Mouse (Mus musculus): Measurements from ENCODE around the gene Gpr107.

Gpr107 gene

DNA sequence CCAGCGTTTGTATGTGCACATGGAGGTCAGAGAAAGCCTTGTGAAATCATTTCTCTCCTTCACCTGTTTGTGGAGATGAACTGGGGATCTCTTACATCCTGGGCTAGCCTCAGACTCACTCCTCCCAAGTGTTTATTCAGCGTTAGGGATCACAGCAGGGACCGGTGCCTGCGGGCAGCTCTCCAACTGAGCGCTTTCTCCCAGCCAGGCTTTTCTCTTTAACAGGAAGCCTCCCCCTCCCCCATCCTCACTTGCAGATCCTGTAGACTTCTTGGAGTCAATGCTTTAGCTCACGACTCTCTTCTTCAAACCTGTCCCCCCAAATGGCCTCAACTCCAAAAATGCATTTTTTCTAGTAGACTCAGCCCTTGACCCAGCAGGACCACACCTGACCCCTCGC is 89.5 kb downstream of the Gpr107 start:
- no peak for DNase-seq (ENCODE audit: inconsistent age in 2 of 2, low spot score in 1 of 2)

DNA sequence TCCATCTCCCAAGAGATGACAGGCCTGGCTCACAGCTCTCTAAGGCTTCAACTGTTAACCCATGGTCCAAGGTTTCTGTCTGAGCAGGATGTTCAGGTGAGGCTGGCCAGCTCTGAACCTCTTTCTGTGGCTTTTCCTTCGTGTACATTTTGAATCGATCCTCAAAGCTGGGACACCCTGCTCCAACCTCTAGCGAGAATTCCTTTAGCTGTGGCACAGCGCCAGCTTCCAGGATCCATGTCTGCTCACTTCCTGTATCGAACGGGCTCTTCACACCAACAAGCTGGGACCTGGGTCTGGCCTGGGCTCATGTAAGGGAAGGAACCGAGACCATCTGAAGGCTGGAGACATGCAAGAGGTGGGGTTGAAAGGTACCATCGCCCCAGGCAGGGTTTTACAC is 92.1 kb downstream of the Gpr107 start:
- no peak for DNase-seq (ENCODE audit: inconsistent age in 2 of 2, low spot score in 1 of 2)

DNA sequence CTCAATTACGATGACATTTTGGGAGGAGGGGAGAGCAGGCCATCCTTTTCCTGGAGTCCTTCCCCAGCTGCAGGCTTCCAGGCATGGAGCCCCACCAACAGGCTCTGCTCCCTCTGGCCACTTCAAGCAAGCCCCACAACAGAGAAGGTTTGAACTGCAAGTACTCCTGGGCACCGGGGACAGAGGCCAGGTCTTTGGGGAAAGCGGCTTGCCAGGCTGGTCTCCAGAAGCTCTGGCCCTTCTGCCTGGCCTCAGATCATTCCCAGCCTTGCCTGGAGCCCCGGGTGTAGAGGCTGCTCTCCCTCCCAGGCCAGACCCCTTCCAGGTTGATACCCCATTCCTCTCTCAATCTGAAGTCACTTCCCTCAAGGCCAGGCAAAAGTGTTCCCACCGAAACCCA is 92.9 kb downstream of the Gpr107 start:
- DNase-seq (ENCODE audit: inconsistent age in 2 of 2, low spot score in 1 of 2), result no peak

DNA sequence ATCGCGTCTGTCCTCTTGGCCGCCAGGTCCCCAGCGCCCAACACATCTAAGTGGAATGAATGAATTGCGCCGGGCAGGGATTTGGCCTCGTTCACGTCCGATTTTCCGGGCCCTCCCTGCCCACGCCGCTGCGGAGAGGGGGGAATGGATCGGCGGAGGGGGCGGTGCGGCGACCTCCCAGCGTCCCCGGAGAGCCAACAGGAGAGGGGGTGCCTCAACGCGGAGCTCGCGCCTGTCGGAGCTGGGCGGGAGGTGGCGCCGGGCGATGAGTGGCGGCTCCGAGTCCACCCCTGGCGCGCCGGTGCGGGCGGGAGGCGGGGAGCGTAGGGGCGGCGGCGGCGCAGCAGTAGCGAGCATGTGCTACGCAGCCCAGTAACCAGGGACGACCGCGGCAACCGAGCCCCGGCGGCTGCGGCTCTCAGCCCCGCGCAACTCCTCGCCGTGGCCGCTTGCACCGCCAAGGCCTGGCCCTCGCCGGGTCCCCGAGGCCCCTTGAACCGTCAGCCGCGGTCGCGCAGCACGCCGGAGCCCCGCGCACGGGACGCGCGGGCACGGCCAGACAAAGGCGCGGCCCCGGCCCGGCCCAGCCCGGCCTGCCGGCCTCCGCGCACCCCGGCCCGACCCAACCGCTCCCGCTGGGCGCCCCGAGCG is 93.5 kb downstream of the Gpr107 start, which contains the start of gene Ncs1:
Gene Ncs1 (plus strand): TSS at position 333 of the 651 bp plus-strand sequence.
- peak; percentile 84 to 91 for DNase-seq (ENCODE audit: inconsistent age in 2 of 2, low spot score in 1 of 2)

DNA sequence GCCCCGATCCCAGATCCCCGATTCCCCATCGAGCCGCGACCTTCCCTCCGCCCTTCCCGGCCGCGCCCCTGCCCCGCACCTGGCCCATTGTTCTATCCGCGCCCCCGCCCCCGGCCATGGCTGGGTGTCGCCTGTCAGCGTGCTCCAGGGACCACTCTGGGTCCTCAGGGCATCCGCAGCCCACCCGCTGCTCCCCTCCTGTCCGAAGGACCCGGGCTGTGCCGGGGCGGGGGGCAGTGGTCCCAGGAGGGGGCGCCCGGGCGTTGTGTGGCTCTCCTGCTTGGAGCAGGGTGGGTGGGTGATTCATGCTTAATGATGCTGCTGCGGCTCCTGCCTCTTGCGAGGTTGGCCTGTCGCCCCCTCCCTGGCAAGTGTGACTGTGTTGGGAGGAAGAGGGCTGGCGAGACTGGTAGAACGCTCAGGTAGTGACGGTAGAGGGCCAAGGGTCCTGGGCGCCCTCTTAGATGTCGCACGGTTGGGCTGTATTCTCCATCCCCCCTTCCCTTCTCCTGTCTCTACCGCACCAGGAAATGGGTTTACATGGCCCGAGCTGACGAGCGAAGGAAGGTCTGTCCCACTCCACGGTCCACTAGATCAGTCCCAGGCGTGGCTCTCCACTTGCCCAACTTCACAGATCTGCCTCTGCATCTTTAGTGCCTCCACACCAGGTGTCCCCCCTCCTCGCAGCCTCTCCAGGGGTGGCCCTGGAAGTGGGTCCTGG is 94.3 kb downstream of the Gpr107 start:
- DNase-seq (ENCODE audit: inconsistent age in 2 of 2, low spot score in 1 of 2), result peak; percentile 32 to 41

DNA sequence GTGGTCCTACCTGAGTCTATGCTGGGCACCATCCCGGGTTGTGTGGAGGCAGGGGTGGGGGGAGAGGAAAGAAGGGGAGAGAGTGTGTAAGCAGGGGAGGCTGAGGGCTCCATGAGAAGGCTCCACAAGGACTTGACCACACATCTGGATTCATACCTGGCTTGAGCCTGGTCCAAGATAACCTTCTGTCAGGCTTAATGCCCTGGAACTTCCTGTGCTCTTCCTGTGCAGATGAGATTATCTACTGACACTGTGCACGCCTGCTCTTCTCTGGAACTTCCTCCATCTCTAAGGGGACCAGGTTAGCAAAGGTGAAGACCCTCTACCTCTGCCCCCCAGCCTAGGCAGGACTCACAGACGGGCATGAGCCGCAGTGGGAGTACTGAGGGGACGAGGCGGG is 96.7 kb downstream of the Gpr107 start:
- DNase-seq (ENCODE audit: inconsistent age in 2 of 2, low spot score in 1 of 2), result no peak

DNA sequence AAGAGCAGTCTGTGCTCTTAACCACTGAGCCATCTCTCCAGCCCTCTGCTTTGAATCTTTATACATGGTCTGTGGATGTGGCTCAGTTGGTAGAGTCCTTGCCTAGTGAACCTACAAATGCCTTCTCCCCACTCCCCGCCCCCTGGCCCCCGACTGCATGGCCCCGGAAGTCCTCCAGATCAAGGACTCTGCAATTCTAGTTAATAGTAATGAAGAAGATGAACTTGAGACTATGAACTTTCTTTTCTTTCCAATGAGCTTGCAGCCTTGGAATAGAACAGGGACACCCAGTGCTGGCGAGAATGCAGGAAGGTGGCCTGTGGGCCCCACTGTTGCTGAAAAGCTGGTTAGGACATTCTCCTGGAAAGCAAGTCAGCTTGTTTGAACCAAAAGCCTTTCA is 100.1 kb downstream of the Gpr107 start:
- DNase-seq (ENCODE audit: inconsistent age in 2 of 2, low spot score in 1 of 2), result no peak

DNA sequence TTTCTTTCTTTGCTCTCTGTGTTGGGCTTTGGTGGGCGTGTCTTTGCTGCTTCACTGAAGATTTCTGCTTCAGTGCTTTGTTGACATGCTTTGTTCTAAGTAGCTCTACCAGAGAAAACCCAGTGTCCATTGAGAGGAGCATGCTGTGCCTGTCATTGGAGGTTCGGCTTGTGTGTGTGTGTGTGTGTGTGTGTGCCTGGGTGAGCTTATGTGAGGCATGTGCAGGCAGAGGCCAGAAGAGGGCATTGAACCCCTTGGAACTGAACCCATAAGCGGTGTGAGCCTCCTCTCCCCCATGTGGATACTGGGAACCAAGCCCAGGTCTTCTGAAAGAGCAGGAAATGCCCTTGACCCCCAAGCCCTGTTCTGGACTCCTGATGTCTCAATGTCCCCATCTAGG is 101.3 kb downstream of the Gpr107 start:
- no peak for DNase-seq (ENCODE audit: inconsistent age in 2 of 2, low spot score in 1 of 2)

DNA sequence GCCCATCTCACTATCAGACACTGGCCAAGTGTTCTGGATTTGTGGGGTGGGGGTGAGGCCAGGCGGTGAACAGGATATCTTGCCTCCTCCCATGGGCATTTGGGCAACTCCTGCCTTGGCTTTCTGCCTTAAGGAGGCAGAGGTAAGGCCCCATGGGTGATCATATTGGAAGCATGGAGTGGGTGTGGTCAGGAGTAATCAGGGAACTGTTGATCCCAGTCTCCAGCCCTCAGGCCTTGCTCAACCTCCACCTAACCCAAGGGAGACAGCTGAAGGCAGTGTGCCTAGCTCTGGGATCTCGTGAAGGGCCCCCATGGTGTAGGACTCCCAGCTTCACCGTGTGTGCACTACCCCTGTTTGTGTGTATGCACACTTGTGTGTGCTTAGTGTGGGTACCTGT is 102.7 kb downstream of the Gpr107 start:
- peak in 1 of 2 experiments; percentile 46 for DNase-seq (ENCODE audit: inconsistent age in 2 of 2, low spot score in 1 of 2)

DNA sequence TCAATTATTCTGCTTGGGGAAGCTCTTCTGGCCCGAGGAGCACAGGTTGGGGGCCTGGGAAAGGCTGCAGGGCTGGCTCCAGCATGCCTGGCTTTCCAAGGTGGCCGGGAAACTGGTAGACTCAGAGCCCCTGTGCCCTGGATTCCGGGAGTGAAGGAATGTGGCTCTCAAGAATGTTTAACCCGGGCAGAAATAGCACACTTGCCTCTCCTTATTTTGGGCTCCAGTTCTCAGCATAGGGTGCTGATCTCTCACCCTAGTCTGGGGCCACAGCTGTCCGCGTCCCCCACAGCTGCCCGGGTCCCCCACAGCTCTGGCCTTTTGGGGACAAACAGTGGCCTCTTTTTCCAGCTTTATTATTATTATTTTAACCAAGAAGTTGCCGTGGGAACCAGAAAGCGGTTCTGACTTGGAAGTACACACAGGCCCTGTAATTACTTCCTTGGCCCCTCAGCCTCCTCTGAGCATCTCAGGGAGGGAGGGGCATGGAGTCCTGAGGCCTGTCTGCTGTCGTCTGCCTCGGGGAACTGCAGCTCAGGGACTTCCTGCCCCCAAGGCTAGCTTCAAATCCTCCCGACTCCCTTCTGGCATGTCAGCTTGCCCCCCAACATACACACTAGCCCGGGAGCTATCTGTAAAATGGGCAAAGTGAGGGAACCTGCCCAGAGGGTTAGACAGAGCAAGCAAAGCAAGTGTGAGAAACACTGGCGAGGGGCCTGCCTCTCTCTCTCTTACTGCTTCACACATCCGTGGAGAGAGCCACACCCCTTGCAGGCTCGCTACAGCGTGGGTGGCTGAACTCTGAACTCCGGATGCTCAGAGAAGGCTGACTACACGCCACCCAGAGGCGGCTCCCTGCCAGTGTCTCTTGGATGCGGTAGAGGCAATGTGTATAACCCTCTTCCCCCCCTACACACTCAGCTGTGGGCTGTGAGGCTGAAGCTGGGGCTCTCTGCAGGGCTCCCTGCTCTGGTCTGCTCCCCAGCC is 104.1 kb downstream of the Gpr107 start:
- DNase-seq (ENCODE audit: inconsistent age in 2 of 2, low spot score in 1 of 2), result peak; percentile 33 to 65

DNA sequence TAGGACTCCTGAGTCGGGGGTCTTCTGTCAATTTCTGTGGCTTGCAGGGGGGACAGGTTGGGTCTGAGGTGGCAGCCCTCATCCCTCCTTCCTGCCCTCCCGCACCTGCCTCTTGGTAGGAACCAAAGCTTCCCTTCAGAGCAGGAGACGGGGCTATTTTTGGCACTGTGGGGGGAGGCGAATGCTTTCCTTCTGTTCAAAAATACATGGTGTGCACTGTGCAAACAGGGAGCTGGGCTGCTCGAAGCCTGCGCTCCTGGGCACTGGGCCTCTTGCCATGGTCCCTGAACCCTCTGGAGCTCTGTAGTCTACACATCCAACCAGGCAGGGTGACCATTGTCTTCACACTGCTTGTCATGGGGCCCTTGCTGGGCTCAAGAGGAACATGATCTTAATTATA is 105.0 kb downstream of the Gpr107 start:
- no peak for DNase-seq (ENCODE audit: inconsistent age in 2 of 2, low spot score in 1 of 2)

DNA sequence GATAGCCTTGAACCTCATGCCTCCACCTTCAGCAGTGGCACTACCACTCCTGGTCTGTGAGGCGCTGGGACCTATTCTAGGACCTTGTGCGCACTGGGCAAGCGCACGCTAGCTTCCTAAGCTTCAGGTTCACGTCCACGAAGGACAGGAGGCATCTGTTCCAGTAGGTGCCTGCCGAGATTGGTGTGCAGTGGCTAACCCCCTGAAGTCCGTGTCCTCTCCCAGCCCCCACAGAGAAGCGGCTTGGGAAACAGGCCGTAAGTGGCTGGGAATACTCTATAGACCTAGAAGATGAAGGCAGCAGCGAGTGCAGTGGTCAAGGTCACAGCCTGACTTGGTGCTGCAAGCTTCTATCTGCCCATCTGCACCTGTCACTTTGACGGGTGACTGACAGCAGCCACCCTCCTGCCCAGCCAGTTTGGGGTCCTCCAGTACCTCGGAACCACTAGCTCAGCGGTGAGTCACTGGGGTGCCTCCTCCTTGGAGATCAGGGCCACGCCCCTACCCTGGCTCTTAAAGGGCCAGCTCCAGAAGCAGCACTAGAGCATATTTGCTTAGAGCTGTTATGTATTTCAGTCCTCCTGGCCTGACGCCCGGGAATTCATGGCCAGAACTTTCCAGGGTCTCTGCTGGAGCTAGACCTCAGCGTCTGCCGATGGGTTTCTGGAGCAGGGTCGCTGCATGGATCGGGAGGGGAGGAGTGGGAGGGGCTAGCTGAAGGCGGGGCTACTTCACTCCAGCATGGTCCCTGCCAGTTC is 106.7 kb downstream of the Gpr107 start:
- peak; percentile 91 to 95 for DNase-seq (ENCODE audit: inconsistent age in 2 of 2, low spot score in 1 of 2)

DNA sequence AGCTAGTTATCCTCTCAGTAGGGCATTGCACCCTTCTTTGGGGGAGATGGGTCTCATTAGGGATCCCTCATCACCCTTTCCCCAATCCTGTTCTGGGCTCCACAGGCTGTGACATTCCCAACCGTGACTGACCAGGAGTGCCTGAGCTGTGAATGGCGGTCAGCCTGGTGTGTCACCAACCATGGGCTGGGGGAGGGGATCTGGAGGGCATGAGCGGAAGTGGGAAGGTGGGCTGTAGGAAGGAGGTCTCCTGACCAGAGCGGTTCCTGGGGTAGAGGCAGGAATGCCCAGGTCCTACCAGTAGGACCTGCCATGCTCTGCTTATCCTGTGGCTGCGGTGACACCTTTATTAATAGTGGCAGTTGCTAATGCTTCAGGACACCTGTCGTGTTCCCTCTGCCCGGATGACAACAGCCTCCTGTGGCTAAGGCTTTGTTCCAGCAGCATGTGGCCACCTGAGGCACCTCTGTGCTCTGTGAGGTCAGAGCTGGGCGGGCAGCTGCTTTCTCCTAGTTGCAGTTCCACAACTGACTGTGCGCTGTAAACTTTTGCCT is 107.3 kb downstream of the Gpr107 start:
- DNase-seq (ENCODE audit: inconsistent age in 2 of 2, low spot score in 1 of 2), result no peak

DNA sequence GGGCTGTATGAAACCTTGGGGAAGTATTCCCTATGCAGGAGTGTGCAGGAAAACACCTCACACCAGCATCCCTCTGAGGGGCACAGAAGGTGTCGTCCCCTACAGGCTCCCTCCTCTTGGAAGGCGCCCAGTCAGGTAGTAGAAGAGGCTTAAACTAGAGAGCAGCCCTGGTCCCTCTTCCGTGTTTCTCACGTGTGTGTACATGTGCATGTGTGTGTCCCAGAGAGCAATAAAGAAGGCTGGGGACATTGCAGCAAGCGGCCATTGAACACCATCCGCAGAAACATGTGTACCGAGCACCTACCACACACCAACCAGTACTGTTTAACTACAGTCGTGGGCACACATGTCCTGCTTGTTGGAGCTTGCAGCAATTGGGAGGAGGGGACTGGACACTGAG is 108.4 kb downstream of the Gpr107 start:
- DNase-seq (ENCODE audit: inconsistent age in 2 of 2, low spot score in 1 of 2), result peak; percentile 39 to 63

DNA sequence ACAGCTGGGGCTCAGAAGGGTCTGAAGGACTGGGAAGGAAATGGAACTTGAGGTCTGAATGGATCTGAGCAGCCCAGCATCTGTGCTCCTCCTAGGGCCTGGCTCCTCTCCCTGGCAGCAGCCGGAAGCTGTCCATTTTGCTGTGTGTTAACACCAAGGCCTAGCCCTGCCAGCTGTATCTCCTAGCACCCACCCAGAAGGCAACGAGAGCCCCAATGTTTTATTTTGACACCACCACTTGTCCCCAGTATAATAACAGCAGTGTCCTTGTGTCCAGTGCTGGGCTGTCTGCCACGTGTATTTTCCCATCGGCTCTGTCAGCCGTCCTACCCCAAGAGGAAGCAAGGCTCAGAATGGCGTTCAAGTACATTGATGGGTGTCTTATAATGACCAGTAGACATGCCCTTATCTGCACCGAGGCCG is 110.9 kb downstream of the Gpr107 start:
- DNase-seq (ENCODE audit: inconsistent age in 2 of 2, low spot score in 1 of 2), result peak in 1 of 2 experiments; percentile 43

DNA sequence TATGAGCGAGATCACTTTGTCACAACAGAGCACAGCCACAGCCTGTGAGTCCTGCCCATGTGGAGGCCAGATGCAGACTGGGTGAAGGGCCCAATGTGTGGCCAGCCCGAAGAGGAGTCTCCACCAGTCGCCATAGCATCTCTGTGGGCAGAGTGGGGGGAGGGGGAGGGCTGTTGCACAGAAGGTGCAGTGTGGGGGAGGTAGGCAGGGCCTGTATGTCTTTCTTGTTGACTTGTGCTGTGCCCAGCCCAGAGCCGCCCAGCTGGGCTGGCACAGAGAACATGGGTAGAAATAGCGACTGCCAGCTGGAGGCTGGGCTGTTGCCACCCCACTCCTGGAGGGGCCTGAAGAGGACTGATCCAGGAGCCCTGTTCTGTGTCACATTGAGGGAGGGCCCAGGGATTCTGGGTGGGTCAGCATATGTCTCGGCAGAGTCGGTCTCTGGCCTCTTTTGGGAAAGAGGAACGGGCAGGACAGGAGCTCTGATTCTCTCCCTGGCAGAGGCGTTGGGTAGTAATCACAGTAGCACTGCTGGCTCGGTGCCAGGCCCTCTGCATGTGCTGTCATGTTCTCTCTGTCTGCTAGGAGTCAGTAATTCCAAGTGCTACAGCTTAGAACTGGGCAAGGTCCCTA is 111.7 kb downstream of the Gpr107 start:
- peak; percentile 81 to 86 for DNase-seq (ENCODE audit: inconsistent age in 2 of 2, low spot score in 1 of 2)

DNA sequence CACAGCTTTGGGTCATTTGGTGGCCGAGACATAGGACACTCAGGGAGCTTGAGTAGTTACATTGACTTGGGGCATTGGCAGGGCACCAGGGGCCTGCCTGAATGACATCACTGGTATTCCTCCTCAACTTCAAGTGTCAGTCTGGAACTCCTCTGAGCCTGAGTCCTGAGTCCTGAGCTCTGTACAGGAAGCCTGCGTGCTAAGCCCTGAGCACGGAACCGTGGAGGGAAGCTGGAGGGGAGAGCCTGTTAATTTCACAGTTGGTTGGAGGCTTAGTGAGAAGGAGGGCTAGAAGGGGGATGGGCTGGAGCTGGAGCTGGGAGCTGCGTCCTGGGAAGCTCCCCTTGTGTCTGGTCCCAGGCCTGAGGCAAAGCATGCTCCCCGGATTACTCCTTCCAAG is 115.3 kb downstream of the Gpr107 start:
- no peak for DNase-seq (ENCODE audit: inconsistent age in 2 of 2, low spot score in 1 of 2)

All from adrenal gland, adult (tissue).